Mouse (Mus musculus) olfactory bulb, adult 2 months (tissue): Measurements from ENCODE around the gene Zfp536.

Experiments used
- CTCF ChIP-seq: fragments of 200-500 bp; IDR thresholded peaks from 2 replicates; pipeline ENCODE4 v1.5.1; 2012; ENCODE audit warnings: low read depth, mild to moderate bottlenecking, low read length, moderate library complexity; ENCODE audit not compliant: insufficient read depth
- POLR2A ChIP-seq: fragments of 200-500 bp; IDR thresholded peaks from 2 replicates; pipeline ENCODE4 v1.6.1; 2012; ENCODE audit warnings: mild to moderate bottlenecking, low read depth, low read length, moderate library complexity; ENCODE audit not compliant: insufficient read depth

- TF ChIP-seq POLR2A, result no peak
- TF ChIP-seq CTCF, result no peak
Observed at GRCm38 (mm10) chr7:37553646-37554045, 219.8 kb downstream of the Zfp536 start.
